Mouse (Mus musculus) liver, adult 2 months (tissue): ENCODE data around the gene Cxcr5. TPM values are rescaled to one million over a fixed set of nuclear protein-coding genes. Genes with fewer than 3 reads are reported as not detected.

Experiments
- DNase-seq: peaks from one replicate; pipeline ENCODE4 v3.0.0-alpha.2; 2011; ENCODE audit warnings: low read depth, low spot score; ENCODE audit errors: extremely low read depth
- H3K27ac ChIP-seq: fragments of 200-500 bp; replicated peaks from 2 replicates; pipeline ENCODE4 v1.5.1; 2012; ENCODE audit warnings: low read depth, mild to moderate bottlenecking, control low read depth, inconsistent platforms, low read length; ENCODE audit not compliant: insufficient read depth
- H3K27me3 ChIP-seq: fragments of 200-500 bp; 2 replicates; pipeline ENCODE4 v1.6.1; 2012; ENCODE audit warnings: mild to moderate bottlenecking, moderate library complexity, low read length, inconsistent platforms; ENCODE audit not compliant: control insufficient read depth, insufficient read depth
- H3K36me3 ChIP-seq: fragments of 200-500 bp; 2 replicates; pipeline ENCODE4 v1.6.1; 2012; ENCODE audit warnings: low read length, inconsistent platforms; ENCODE audit not compliant: control insufficient read depth, insufficient read depth
- H3K4me1 ChIP-seq: fragments of 200-500 bp; 2 replicates; pipeline ENCODE4 v1.6.1; 2011; ENCODE audit warnings: low read length; ENCODE audit not compliant: control insufficient read depth, insufficient read depth
- H3K4me3 ChIP-seq: fragments of 200-500 bp; 2 replicates; pipeline ENCODE4 v1.5.1; 2011; ENCODE audit warnings: low read depth, mild to moderate bottlenecking, control low read depth, low read length, moderate library complexity; ENCODE audit not compliant: insufficient read depth
- H3K79me2 ChIP-seq: fragments of 200-500 bp; 2 replicates; pipeline ENCODE4 v1.6.1; 2012; ENCODE audit warnings: inconsistent platforms, mild to moderate bottlenecking, low read length, moderate library complexity; ENCODE audit not compliant: control insufficient read depth, insufficient read depth
- H3K9ac ChIP-seq: fragments of 200-500 bp; 2 replicates; pipeline ENCODE4 v1.6.1; 2012; ENCODE audit warnings: low read depth, mild to moderate bottlenecking, control low read depth, inconsistent platforms, low read length
- CTCF ChIP-seq: fragments of 200-500 bp; IDR thresholded peaks from 2 replicates; pipeline ENCODE4 v1.5.1; 2011; ENCODE audit warnings: low read depth, low read length, control low read depth
- POLR2A ChIP-seq: fragments of 200-500 bp; IDR thresholded peaks from 2 replicates; pipeline ENCODE4 v1.6.1; 2011; ENCODE audit warnings: low read length, control low read depth; ENCODE audit not compliant: insufficient read depth; ENCODE audit errors: extremely low read depth
- WGBS: fragments of 180-500 bp; shearing (Covaris S2); methylation state at CpG from one replicate; pipeline ENCODE4 v1.1.7; 2018; 5-methylcytosine and 5-hydroxymethylcytosine counted together
- polyA plus RNA-seq: library from polyadenylated mRNA; depleted of rRNA; stranded (reverse); fragments of >200 nt; gene quantifications from 2 replicates; pipeline ENCODE4 v1.2.3, GENCODE M21; 2012
- total RNA-seq: library from RNA; depleted of rRNA; stranded (reverse); fragments of >200 nt; gene quantifications from 2 replicates; pipeline ENCODE4 v1.2.3, GENCODE M21; 2014

The Cxcr5 gene
- total and polyA plus RNA-seq, 2 experiments, result 0.18 to 1.4 TPM

- H3K27ac ChIP-seq, result no peak overlapping the region
- H3K79me2 ChIP-seq, result no peaks in the 10 kb centered on the region
- H3K36me3 ChIP-seq, result no peaks in the 10 kb centered on the region
- no peak overlapping the region for H3K4me3 ChIP-seq
- no peak for TF ChIP-seq POLR2A
- no peak for TF ChIP-seq CTCF
- no peak overlapping the region for H3K9ac ChIP-seq
- no peak for DNase-seq
- no peaks in the 10 kb centered on the region for H3K27me3 ChIP-seq
- no peaks in the 10 kb centered on the region for H3K4me1 ChIP-seq
- 96% methylated on average over 2 of the region's 2 CpGs for WGBS
Observed at GRCm38 (mm10) chr9:44575095-44575494, 13.4 kb upstream of the Cxcr5 start.

GRCm38 (mm10) chr9:44573306-44573705 lies 11.6 kb upstream of the Cxcr5 start:
- Histone ChIP-seq H3K9ac (no peak overlapping the region), H3K4me1 (no peaks in the 10 kb centered on the region), H3K27me3 (no peaks in the 10 kb centered on the region), H3K27ac (no peak overlapping the region), H3K79me2 (no peaks in the 10 kb centered on the region), H3K36me3 (no peaks in the 10 kb centered on the region), H3K4me3 (no peak overlapping the region)
- no peak for DNase-seq
- WGBS, result 84% methylated on average over 4 of the region's 4 CpGs
- TF ChIP-seq POLR2A (no peak), CTCF (no peak)

DNA sequence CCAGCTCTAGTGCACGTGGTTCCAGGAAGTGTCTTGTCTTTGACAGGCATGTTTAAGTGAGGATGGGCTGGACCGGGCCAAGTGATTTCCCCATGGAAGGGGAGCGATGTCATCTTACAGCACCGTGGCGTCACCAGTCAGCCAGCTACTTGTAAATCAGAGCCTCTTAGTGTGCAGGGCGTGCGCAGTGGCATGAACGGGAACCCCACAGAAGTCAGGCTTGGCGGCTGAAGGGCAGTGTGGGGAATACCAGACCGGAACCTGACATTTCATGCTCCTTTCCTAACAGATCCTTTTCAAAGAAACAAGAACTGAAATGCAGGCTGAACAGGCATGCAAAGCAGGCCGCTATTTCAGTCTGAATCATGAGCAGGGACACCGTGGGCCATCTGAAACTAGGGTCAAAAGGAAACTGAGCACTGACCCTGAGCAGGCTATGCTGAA lies 9.3 kb upstream of the Cxcr5 start:
- Histone ChIP-seq H3K4me3 (no peak overlapping the region), H3K27me3 (no peaks in the 10 kb centered on the region), H3K9ac (no peak overlapping the region), H3K36me3 (no peaks in the 10 kb centered on the region), H3K27ac (no peak overlapping the region), H3K4me1 (no peaks in the 10 kb centered on the region), H3K79me2 (no peaks in the 10 kb centered on the region)
- WGBS, result 88% methylated on average over 12 of the region's 12 CpGs
- TF ChIP-seq CTCF (no peak), POLR2A (no peak)
- peak; percentile 18 for DNase-seq

- no peak overlapping the region for H3K9ac ChIP-seq
- H3K4me3 ChIP-seq, result no peak overlapping the region
- no peaks in the 10 kb centered on the region for H3K4me1 ChIP-seq
- WGBS, result 63% methylated on average over 7 of the region's 7 CpGs
- H3K27ac ChIP-seq, result peak overlapping the region; percentile 45; the same call in 1 of the 2 replicates
- DNase-seq, result no peak
- H3K79me2 ChIP-seq, result no peaks in the 10 kb centered on the region
- H3K36me3 ChIP-seq, result no peaks in the 10 kb centered on the region
- TF ChIP-seq POLR2A (no peak), CTCF (no peak)
- H3K27me3 ChIP-seq, result no peaks in the 10 kb centered on the region
Observed at GRCm38 (mm10) chr9:44568083-44568455, 6.4 kb upstream of the Cxcr5 start.

- Histone ChIP-seq H3K79me2 (no peaks in the 10 kb centered on the region), H3K4me3 (no peak overlapping the region), H3K9ac (no peak overlapping the region), H3K27ac (peak overlapping the region; percentile 45; the same call in 1 of the 2 replicates), H3K27me3 (no peaks in the 10 kb centered on the region), H3K36me3 (no peaks in the 10 kb centered on the region), H3K4me1 (no peaks in the 10 kb centered on the region)
- TF ChIP-seq POLR2A, result no peak
- no peak for TF ChIP-seq CTCF
- peak; percentile 41 for DNase-seq
- WGBS, result 78% methylated on average over 9 of the region's 9 CpGs
Observed at GRCm38 (mm10) chr9:44567338-44568082, 5.8 kb upstream of the Cxcr5 start.

DNA sequence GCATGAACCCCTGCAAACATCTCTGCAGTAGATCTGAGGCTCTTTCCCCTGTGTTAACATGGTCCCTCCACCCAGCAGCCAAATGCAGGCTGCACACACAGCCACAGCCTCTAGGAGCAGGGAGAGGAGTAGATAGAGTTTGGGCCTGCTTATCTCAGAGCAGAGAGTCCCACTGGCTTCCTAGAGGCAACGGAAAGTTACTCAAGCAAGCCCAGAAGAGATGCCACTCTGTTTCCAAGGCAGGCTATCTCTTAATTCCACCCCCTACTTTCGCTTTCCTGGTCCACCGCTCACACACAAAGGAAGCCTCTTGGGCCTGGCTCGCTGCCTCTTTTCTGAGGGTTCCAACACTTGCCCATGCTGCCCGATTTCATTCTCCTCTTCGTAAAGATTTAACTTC lies 3.7 kb upstream of the Cxcr5 start:
- no peak for DNase-seq

More for the DNA sequence above, 3.7 kb upstream of the Cxcr5 start:
- no peak overlapping the region for H3K4me3 ChIP-seq
- H3K27me3 ChIP-seq, result no peaks in the 10 kb centered on the region
- no peaks in the 10 kb centered on the region for H3K4me1 ChIP-seq
- H3K79me2 ChIP-seq, result no peaks in the 10 kb centered on the region
- H3K9ac ChIP-seq, result no peak overlapping the region
- WGBS, result 80% methylated on average over 6 of the region's 6 CpGs
- no peak for TF ChIP-seq POLR2A
- TF ChIP-seq CTCF, result no peak
- no peaks in the 10 kb centered on the region for H3K36me3 ChIP-seq
- H3K27ac ChIP-seq, result no peak overlapping the region
